ENCODE assay signal across 27 mouse cellular contexts in the genomic region with DNA sequence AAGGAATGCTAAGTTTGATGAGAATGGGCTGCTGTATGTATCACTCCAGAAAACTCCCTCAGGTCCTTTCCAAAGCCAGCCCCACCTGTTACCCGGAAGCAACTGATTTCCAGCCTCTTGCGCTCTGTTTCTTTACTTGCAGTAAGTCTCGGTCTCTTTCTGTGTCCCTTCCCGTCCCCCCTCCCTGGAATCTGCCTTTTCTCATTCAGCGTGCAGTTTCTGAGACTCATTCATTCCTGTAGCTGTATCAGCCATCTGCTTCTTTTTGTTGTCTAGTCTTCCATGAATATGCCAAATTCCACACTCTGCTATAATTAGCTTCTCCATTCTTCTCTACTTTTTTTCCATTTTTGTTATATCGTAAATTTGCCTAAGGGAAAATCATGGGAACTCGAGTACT.
DNase-seq lines count a peak whose midpoint lies in the region; ATAC-seq and TF ChIP-seq lines count a peak whose summit lies in the region.
"Had no signal": no experiment of that assay in that cellular context is flagged by ENCODE, and none has a peak within 500 bp of the region (broad histone marks: within the 10 kb centered on the region; RNA-seq: fewer than 3 reads in every experiment).

No protein-coding gene starts in this region.

- TF ChIP-seq EP300 in ES-Bruce4 (IDR thresholded peaks at IDR 0.05; ENCODE audit: insufficient read depth, low read depth, low read length) = peak; percentile 51; the same call in 1 of the 2 replicates

- TF ChIP-seq CTCF in ES-Bruce4 (IDR thresholded peaks at IDR 0.05; ENCODE audit: low read depth, low read length) = no peak
- no peak for TF ChIP-seq CTCF in hindbrain, postnatal 0 days (IDR thresholded peaks at IDR 0.05; ENCODE audit: low read depth)

- peak; percentile 56 for DNase-seq in R1 (ENCODE audit: low read depth, low spot score)
- peak; percentile 41 for DNase-seq in telencephalon, adult 2 months (ENCODE audit: low read depth, low spot score)
- DNase-seq in hindbrain, postnatal 0 days (ENCODE audit: low spot score) = no peak
- no peak for DNase-seq in layer of hippocampus, adult 9-11 months
- DNase-seq: adrenal gland, adult 2 months; adrenal gland, postnatal 14 days; B cell, adult 2 months; cerebellum, adult 11-12 months; cerebellum, adult 8-10 months; cerebellum, postnatal 10 days; cerebellum, postnatal 36 days; embryo, embryonic 11 days; gastrocnemius, adult 2 months; gastrocnemius, postnatal 14 days; heart, adult 11 months; kidney, adult 11 months had no signal

- no peaks in the 10 kb centered on the region for H3K36me3 ChIP-seq in forebrain, embryonic 16.5 days (ENCODE audit: control insufficient read depth, insufficient read depth)
- H3K36me3 ChIP-seq in forebrain, embryonic 13.5 days (ENCODE audit: poor library complexity, severe bottlenecking) = no peaks in the 10 kb centered on the region
- H3K36me3 ChIP-seq in ES-Bruce4 (ENCODE audit: control insufficient read depth, insufficient read depth, low read length, poor library complexity, severe bottlenecking) = no peaks in the 10 kb centered on the region
- no peaks in the 10 kb centered on the region for H3K36me3 ChIP-seq in hindbrain, postnatal 0 days (ENCODE audit: insufficient read depth, low read length)
- H3K36me3 ChIP-seq: embryonic facial prominence, embryonic 10.5 days; hindbrain, embryonic 12.5 days; hindbrain, embryonic 15.5 days; intestine, embryonic 15.5 days had no signal

- no peak for TF ChIP-seq POLR2A in ES-Bruce4 (IDR thresholded peaks at IDR 0.05; ENCODE audit: insufficient read depth, low read length)

- H3K9ac ChIP-seq in forebrain, embryonic 16.5 days (replicated peaks; ENCODE audit: low read depth, low read length) = no peak overlapping the region
- no peak overlapping the region for H3K9ac ChIP-seq in forebrain, embryonic 13.5 days
- no peak overlapping the region for H3K9ac ChIP-seq in ES-Bruce4 (ENCODE audit: low read depth, poor library complexity, severe bottlenecking)
- H3K9ac ChIP-seq in hindbrain, postnatal 0 days (replicated peaks; ENCODE audit: low read length) = no peak overlapping the region
- H3K9ac ChIP-seq: embryonic facial prominence, embryonic 13.5 days; hindbrain, embryonic 12.5 days; hindbrain, embryonic 15.5 days; intestine, embryonic 15.5 days had no signal

- H3K27me3 ChIP-seq in forebrain, embryonic 16.5 days (replicated peaks; ENCODE audit: control insufficient read depth, insufficient read depth, low read length) = no peaks in the 10 kb centered on the region
- H3K27me3 ChIP-seq in forebrain, embryonic 13.5 days = no peaks in the 10 kb centered on the region
- H3K27me3 ChIP-seq in ES-Bruce4 (ENCODE audit: control insufficient read depth, insufficient read depth, low read length, poor library complexity, severe bottlenecking) = no peaks in the 10 kb centered on the region
- H3K27me3 ChIP-seq in hindbrain, postnatal 0 days (ENCODE audit: insufficient read depth, low read length) = no peaks in the 10 kb centered on the region
- H3K27me3 ChIP-seq: CH12.LX; embryonic facial prominence, embryonic 13.5 days; hindbrain, embryonic 12.5 days; hindbrain, embryonic 15.5 days; intestine, embryonic 15.5 days had no signal

- H3K4me3 ChIP-seq in forebrain, embryonic 16.5 days (replicated peaks; ENCODE audit: low read length) = no peak overlapping the region
- no peak overlapping the region for H3K4me3 ChIP-seq in forebrain, embryonic 13.5 days
- no peak overlapping the region for H3K4me3 ChIP-seq in ES-Bruce4 (ENCODE audit: low read depth, low read length)
- no peak overlapping the region for H3K4me3 ChIP-seq in hindbrain, postnatal 0 days (ENCODE audit: low read length)
- H3K4me3 ChIP-seq: embryonic facial prominence, embryonic 10.5 days; embryonic facial prominence, embryonic 13.5 days; erythroblast, embryonic 14.5 days; gastrocnemius, adult 2 months; hindbrain, embryonic 12.5 days; hindbrain, embryonic 15.5 days; intestine, embryonic 15.5 days had no signal

- peaks cover 12% of the 10 kb centered on the region for H3K4me1 ChIP-seq in forebrain, embryonic 16.5 days (replicated peaks; ENCODE audit: control insufficient read depth, insufficient read depth, low read length)
- H3K4me1 ChIP-seq in forebrain, embryonic 13.5 days = peaks cover 4% of the 10 kb centered on the region; the same call in 1 of the 2 replicates
- no peaks in the 10 kb centered on the region for H3K4me1 ChIP-seq in ES-Bruce4 (ENCODE audit: control insufficient read depth, insufficient read depth, low read length)
- no peaks in the 10 kb centered on the region for H3K4me1 ChIP-seq in hindbrain, postnatal 0 days (ENCODE audit: insufficient read depth, low read length)
- H3K4me1 ChIP-seq: hindbrain, embryonic 12.5 days; intestine, embryonic 15.5 days had no signal

- H3K4me2 ChIP-seq in forebrain, embryonic 16.5 days (ENCODE audit: low read length) = no peak overlapping the region
- H3K4me2 ChIP-seq in forebrain, embryonic 13.5 days = no peak overlapping the region
- no peak overlapping the region for H3K4me2 ChIP-seq in hindbrain, postnatal 0 days (ENCODE audit: low read depth, low read length)
- H3K4me2 ChIP-seq: embryonic facial prominence, embryonic 13.5 days; heart, embryonic 11.5 days; hindbrain, embryonic 12.5 days; hindbrain, embryonic 15.5 days; intestine, embryonic 15.5 days had no signal

- 52% methylated on average over 7 of the region's 7 CpGs for WGBS in forebrain, embryonic 16.5 days
- 57% methylated on average over 7 of the region's 7 CpGs for WGBS in forebrain, embryonic 13.5 days
- 63% methylated on average over 7 of the region's 7 CpGs for WGBS in hindbrain, postnatal 0 days

- ATAC-seq in forebrain, embryonic 16.5 days = peak; percentile 70
- no peak for ATAC-seq in forebrain, embryonic 13.5 days
- ATAC-seq in hindbrain, postnatal 0 days = no peak
- ATAC-seq: intestine, embryonic 15.5 days had no signal

- no peak overlapping the region for H3K27ac ChIP-seq in forebrain, embryonic 16.5 days (ENCODE audit: low read length)
- no peak overlapping the region for H3K27ac ChIP-seq in forebrain, embryonic 13.5 days
- no peak overlapping the region for H3K27ac ChIP-seq in ES-Bruce4 (ENCODE audit: insufficient read depth, low read length)
- no peak overlapping the region for H3K27ac ChIP-seq in hindbrain, postnatal 0 days
- H3K27ac ChIP-seq: embryonic facial prominence, embryonic 10.5 days; embryonic facial prominence, embryonic 13.5 days; gastrocnemius, adult 2 months; hindbrain, embryonic 12.5 days; hindbrain, embryonic 15.5 days; intestine, embryonic 15.5 days had no signal

- no peaks in the 10 kb centered on the region; the same call in 1 of the 2 replicates for H3K9me3 ChIP-seq in forebrain, embryonic 16.5 days (ENCODE audit: control insufficient read depth, low read length)
- peaks cover 3% of the 10 kb centered on the region; the same call in 1 of the 2 replicates for H3K9me3 ChIP-seq in forebrain, embryonic 13.5 days (replicated peaks)
- no peaks in the 10 kb centered on the region for H3K9me3 ChIP-seq in ES-Bruce4 (replicated peaks; ENCODE audit: control insufficient read depth, insufficient read depth, low read length, poor library complexity, severe bottlenecking)
- no peaks in the 10 kb centered on the region for H3K9me3 ChIP-seq in hindbrain, postnatal 0 days (ENCODE audit: low read length)
- H3K9me3 ChIP-seq: embryonic facial prominence, embryonic 13.5 days; hindbrain, embryonic 12.5 days; hindbrain, embryonic 15.5 days; intestine, embryonic 15.5 days had no signal

Comparison
In these comparisons a context has a peak if more than half of its experiments do, and no peak if none do; other contexts are left out.
1. DNase-seq: peak in R1 (single experiment) and telencephalon, adult 2 months (single experiment); none in hindbrain, postnatal 0 days (single experiment) and layer of hippocampus, adult 9-11 months (single experiment).